Mouse (Mus musculus): Measurements from ENCODE around the gene Ssc4d.

The Ssc4d gene

DNA sequence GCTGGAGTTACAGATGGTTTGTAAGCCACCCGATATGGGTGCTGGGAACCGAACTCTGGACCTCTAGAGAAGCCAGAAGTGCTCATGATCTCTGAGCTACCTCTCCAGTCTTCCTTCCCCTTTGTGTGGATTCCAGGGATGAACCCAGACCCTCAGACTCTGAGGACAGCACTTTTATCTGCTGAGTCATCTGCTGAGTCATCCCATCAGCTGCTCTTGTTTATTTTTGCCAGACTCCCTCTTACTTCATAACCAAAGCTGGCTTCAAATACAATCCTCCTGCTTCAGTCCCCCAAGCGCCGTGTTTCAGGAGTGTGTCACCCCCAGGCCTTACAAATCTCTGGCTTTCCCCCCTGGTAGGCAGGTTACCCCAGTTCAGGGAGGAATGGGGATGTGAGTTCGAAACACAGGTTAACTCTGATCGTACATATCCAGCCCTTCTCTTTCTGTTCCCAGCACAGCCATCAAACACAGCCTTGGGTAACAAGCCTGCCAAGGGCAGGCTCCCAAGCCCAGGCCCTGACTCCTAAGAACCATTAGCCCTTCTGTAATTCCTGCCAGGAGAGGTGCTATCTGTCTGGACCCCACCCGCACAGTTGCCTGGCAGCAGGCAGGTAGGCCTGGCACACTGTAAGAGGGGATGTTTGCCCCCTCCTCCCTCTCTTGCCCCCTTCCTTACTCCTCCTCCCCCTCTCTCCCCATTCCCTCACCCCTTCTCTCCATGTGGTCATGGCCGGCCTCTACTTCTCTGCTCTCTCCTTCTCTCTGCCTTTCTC, 1.8 kb upstream of the Ssc4d start:
- in situ Hi-C loops (cut with MboI, MseI) = no loop called here

DNA sequence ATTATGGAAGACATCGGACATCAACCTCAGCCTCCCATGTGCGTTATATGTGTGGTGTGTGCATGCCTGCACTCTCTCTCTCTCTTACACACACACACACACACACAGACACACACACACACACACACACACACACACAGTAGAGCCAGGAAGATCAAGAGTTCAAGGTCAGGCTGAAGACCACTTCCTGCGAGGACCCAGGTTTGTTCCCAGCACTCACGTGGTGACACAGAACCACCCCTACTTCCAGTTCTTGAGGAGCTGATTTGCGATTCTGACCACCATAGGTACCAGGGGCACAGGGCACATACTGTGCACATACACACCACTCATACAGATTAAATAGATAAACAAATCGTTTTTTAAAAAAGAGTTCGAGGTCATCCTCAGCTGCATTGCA, 2.5 kb downstream of the Ssc4d start:
- in situ Hi-C loops (cut with MboI, MseI) = no loop called here

DNA sequence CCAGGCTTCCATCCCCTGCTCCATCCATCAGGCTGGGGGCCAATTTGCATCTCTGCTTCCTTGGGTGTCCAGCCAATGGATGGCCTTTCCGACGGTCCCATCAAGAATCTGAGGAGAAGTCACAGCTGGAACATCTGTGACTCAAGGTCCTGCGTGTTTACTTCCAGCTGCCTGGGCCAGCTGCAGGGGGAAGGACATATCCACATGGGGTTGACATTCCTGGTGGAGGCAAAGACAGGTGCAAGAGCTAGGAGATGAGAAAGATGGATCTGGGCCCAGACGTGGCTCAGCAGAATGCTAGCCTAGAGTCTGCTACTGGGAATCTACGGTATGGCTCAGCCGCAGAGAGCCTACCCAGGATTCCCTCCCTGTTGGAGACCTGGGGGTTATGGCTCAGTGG, 4.1 kb downstream of the Ssc4d start:
- in situ Hi-C loops (cut with MboI, MseI) = no loop called here

- in situ Hi-C loops (cut with MboI, MseI) = no loop called here
Observed at GRCm38 (mm10) chr5:135968781-135969180, 5.5 kb downstream of the Ssc4d start.

GRCm38 (mm10) chr5:135966866-135967265, 7.5 kb downstream of the Ssc4d start:
- in situ Hi-C loops (cut with MboI, MseI) = no loop called here

DNA sequence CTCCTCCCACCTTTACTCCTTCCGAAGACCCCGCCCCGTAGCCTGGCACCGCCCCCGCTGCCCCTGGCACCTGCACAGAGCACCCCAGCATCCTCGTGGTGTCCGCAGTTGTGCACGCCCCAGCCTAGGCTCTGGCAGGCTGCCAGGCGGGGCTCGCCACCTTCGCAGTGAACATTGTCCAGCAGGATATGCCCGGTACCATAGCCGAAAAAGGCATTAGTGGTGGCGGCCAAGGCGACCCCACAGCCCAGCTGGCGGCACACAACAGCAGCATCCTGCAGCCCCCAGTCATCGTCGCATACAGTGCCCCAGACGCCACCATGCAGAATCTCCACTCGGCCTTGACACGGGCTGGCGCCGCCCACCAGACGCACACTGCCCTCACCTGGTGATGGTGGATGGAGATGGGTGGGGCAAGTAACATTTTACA, 8.8 kb downstream of the Ssc4d start:
- in situ Hi-C loops (cut with MboI, MseI) = no loop called here

- in situ Hi-C loops (cut with MboI, MseI) = no loop called here
Observed at GRCm38 (mm10) chr5:135963280-135963627, 11.1 kb downstream of the Ssc4d start.

- in situ Hi-C loops (cut with MboI, MseI) = no loop called here
Observed at GRCm38 (mm10) chr5:135962492-135963279, 11.6 kb downstream of the Ssc4d start.

- in situ Hi-C loops (cut with MboI, MseI) = no loop called here
Observed at GRCm38 (mm10) chr5:135962125-135962491, 12.2 kb downstream of the Ssc4d start.

GRCm38 (mm10) chr5:135960909-135961635, 13.3 kb downstream of the Ssc4d start:
- in situ Hi-C loops (cut with MboI, MseI) = no loop called here

DNA sequence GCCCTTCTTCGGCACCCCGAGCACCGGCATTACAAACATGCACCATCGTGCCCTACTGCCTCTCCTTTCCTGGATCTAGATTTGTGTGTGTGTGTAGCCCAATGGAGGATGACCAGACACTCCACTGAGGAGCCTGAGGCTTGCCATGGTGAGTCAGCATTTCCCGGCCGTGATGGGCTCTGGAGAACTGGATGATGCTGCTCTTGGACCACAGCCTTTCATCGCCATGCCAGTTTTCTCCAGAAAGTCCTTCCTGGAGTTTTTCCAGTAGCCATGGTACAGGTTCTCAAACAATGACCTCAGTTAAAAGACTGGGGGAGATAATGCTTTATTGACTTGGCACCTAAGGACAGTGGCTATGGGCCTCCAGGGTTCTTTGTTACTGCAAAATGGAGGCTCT, 14.4 kb downstream of the Ssc4d start:
- in situ Hi-C loops (cut with MboI, MseI) = no loop called here

DNA sequence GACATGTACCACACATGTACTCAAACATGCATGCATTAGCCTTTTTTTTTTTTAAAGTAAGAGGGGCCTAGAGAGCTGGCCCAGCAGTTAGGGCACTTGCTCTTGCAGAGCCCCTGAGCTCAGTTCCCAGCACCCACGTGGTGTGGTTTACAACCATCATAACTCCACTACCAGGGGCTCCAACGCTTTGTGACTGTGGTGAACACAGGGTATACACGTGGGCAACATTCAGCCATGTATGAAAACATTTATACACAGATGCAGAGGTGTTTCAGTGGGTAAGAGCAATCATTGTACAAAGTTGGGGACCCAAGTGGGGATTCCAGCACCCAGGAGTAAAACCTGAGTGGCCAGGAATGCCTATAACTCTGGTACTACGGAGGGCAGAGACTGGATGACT, 16.0 kb downstream of the Ssc4d start:
- in situ Hi-C loops (cut with MboI, MseI) = no loop called here

DNA sequence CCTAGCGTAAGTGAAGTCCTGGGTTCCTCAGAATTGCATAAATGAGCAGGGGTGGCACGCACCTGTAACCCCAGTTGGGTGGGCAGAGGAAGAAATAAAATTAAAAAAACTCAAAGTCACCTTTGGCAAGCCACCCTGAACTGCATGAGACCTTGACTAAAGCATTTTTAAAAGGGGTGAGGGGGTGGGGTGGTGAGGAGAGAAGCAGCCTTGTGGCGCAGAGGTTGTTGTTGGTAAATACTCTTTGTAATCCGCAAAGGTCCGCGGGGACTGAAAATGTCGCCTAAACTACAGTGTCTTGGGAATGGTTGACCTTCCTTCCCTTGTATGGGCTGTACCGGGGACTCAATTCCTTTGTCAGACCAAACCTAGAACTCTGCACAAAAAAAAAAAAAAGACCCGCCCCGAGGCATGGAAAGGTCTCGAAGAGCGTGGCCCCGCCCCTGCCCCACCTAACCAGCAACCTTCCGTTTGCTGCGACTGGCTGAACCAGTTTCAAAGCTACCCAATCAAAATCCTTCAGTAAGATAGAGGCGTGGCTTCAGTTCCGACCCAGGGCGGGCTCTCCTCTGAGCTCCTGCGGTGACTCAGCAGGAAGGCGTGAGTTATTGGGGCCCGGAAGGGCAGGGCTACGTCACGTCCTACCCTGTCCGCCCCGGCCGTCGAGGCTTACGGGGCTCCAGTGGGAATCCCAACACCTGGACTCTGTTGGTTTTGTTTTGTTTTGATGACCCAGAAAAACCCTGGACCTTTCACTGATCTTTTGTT, 16.9 kb downstream of the Ssc4d start:
- in situ Hi-C loops (cut with MboI, MseI) = no loop called here

DNA sequence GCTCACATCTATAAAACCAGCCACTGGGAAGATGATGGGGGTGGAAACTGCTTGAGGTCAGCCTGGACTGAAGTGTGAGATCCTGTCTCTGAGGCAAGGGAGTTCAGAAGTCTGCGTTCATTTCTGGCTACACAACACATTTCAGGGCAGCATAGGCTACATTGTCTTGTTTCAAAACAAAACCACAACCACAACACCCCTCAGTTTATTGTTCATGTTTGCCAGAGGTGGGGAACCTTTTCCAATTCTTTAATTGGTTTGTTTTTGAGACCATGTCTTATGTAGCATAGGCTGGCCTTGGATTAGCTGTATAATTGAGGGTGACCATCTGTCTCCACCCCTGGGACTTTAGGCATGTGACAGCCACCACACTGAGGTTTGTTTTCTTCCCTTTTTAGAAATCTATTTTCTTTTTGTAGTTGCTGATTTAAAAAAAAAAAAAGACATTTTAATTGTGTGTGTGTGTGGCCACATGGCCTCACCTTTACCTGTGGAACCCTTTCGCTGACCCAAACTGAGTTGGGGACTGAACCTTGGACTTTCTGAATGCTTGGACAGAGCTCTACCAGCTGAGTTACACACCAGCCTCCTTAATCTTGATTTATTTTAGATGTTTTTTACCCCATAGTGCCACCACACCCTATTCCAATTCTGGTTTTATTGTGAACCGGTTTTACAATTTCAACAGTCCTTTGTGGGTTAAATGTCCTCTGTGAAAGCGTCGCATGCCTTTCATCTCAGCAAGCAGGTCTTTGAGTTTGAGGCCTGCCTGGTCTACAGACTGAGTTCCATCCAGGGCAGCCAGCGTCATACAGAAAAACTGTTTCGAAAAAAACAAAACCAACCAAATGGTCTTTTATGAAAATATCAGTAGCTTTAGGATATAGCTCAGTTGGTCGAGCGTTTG, 17.8 kb downstream of the Ssc4d start:
- in situ Hi-C loops (cut with MboI, MseI) = no loop called here

DNA sequence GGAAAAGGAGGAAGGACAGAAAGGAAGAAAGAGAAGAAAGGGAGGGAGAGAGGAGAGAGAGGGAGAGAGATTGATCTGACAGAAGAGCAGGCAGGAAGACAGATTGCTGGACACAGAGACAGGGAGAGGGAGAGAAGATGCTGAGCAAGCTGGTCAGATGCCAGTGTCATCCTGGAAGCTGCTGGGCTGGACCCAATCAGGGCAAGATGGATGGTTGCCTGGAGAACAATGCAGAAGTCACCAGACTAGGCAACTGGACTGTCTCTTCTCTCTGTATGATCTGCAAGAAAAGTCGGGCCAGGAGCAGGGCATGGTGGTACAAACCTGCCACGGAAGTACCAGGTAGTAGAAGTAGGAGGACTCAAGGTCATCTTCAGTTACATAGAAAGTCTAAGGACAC, 21.5 kb downstream of the Ssc4d start:
- in situ Hi-C loops (cut with MboI, MseI) = no loop called here

GRCm38 (mm10) chr5:135951660-135952059, 22.7 kb downstream of the Ssc4d start:
- in situ Hi-C loops (cut with MboI, MseI) = no loop called here

DNA sequence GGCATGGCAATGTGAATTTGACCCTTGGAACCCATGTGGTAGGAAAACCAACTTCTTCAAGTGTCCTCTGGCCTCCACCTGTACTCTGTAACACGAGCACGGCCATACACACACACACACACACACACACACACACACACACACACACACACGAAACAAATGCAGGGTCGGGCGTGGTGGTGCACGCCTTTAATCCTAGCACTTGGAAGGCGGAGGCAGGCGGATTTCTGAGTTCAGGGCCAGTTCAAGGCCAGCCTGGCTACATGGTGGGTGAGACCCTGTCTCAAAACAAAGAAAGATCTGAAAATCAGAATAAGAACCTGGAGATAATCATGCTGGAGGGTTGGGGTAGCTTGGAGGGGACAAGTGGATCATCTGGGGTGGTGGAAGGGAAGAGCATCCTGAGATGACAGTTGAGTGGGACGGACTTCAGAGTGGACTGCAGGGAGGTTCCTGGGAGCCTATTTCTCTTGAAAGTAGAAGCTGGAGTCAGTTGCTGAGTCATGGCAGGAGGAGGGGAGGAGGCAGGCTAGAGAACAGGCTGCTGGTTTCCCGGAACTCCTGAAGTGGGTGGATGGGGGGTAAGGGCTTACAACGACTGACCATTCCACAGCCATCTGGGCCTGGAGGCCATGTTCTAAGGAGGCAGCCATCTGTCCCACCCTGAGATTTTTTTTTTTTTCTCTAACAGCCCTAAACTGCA, 23.5 kb downstream of the Ssc4d start:
- in situ Hi-C loops (cut with MboI, MseI) = no loop called here

DNA sequence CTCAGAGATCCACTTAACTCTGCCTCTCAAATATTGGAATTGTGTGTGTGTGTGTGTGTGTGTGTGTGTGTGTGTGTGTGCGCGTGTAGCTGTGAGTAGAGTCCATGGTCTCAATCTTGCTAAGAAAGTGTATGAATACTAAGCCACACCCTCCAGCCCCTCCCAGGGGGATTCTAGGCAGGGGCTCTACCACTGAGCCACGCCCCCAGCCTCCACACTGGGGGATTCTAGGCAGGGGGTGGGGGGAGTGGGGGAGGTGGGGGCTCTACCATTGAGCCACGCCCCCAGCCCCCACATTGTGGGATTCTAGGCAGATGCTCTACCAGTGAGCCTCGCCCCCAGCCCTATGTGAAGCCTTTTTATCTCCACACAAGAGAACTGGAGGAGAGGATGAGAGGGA, 27.7 kb downstream of the Ssc4d start:
- in situ Hi-C loops (cut with MboI, MseI) = no loop called here

DNA sequence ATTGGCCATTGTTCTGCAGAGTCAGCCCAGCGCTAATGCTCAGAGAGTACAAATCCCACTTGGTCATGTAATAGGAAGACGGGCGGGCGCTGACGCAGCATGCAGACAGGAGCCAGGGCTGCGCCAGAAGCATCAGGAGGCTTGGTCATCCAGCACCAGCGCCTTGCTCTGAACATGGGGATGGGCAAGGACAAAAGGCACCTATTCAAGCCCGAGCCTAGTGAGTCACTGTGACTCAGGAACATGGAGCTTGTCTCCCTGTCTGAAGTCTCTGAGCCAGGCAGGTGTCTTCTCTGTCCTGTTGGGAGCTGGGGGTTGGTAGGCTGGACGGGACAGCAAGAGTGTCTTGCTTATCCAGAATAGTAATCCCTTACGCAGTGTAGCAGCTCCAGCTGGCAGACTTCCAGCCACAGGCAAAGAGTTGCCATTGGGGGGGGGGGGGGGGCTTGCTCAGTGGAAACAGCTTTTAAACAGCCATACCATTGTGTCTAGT, 28.4 kb downstream of the Ssc4d start:
- in situ Hi-C loops (cut with MboI, MseI) = no loop called here

DNA sequence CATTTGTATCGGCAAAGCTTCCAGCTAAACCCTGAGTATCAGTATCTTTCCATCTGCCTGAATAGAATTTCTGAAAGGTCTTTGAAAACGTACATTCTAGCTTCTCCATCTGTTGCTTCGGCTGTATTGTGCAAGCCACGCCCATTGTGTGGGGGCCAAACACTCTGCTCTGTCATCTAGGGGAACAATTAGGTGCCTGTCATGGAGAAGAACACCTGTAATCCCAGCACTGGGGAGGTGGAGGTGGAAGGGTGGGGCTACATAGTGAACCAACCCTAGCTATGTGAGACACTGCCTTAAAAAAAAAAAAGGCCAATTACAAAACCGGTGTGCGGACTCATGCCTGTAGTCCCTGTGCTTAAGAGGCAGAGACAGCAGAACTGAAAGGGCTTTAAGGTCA, 31.6 kb downstream of the Ssc4d start:
- in situ Hi-C loops (cut with MboI, MseI) = no loop called here
